Mouse (Mus musculus) CH12.LX (cell line): Measurements from ENCODE around the gene Fkbp7. TPM values are rescaled to one million over a fixed set of nuclear protein-coding genes. Genes with fewer than 3 reads are reported as not detected.

ENCODE experiments used
- DNase-seq: peaks from one replicate; pipeline ENCODE4 v3.0.0-alpha.2; 2013; ENCODE audit errors: extremely low read depth
- H3K27ac ChIP-seq: 2 replicates; pipeline ENCODE4 v1.5.1; 2012; ENCODE audit warnings: low read depth, mild to moderate bottlenecking, control low read depth, moderate library complexity; ENCODE audit not compliant: insufficient read depth
- H3K27me3 ChIP-seq: replicated peaks from 2 replicates; pipeline ENCODE3; 2012; ENCODE audit warnings: inconsistent platforms
- H3K36me3 ChIP-seq, 2 experiments: replicated peaks in 1 of 2; 2 replicates each; pipeline versions ENCODE3 to v1.6.1; 2012; ENCODE audit warnings: inconsistent platforms in 1 of 2, low read length in 1 of 2, mild to moderate bottlenecking in 1 of 2, mixed read lengths in 1 of 2, moderate library complexity in 1 of 2; ENCODE audit not compliant: control insufficient read depth in 1 of 2, insufficient read depth in 1 of 2
- H3K4me1 ChIP-seq, 2 experiments: 2 replicates each; pipeline ENCODE4 v1.6.1; 2012; ENCODE audit warnings: inconsistent platforms in 1 of 2, moderate library complexity in 1 of 2; ENCODE audit not compliant: insufficient read depth in 2 of 2, control insufficient read depth in 1 of 2
- H3K4me2 ChIP-seq: 2 replicates; pipeline ENCODE4 v1.6.1; 2012; ENCODE audit warnings: low read depth, mild to moderate bottlenecking, control low read depth; ENCODE audit not compliant: poor library complexity, insufficient read depth, severe bottlenecking
- H3K4me3 ChIP-seq, 3 experiments: fragments of 150-350 bp in 1 of 3; sonication (generic) in 1 of 3; replicated peaks in 1 of 3; 2 replicates each; pipeline versions ENCODE3 to v1.5.1; 2011 to 2012; ENCODE audit warnings: low read depth in 2 of 3, low read length in 2 of 3, mild to moderate bottlenecking in 2 of 3, moderate library complexity in 2 of 3, control low read depth in 1 of 3, improper control_type of control experiment in 1 of 3, inconsistent platforms in 1 of 3, mixed read lengths in 1 of 3; ENCODE audit not compliant: poor library complexity in 1 of 3
- H3K79me2 ChIP-seq: replicated peaks from 2 replicates; pipeline ENCODE4 v1.6.1; 2012; ENCODE audit warnings: mild to moderate bottlenecking, moderate library complexity; ENCODE audit not compliant: control insufficient read depth, poor library complexity, insufficient read depth, severe bottlenecking; ENCODE audit errors: extremely low read depth
- H3K9ac ChIP-seq: 2 replicates; pipeline ENCODE4 v1.6.1; 2012; ENCODE audit warnings: low read depth, mild to moderate bottlenecking, control low read depth, moderate library complexity; ENCODE audit not compliant: insufficient read depth
- H3K9me3 ChIP-seq: replicated peaks from 2 replicates; pipeline ENCODE3; 2012; ENCODE audit warnings: low read length, inconsistent platforms, mixed read lengths
- CHD2 ChIP-seq: IDR thresholded peaks from 2 replicates; pipeline ENCODE4 v1.6.1; 2011; ENCODE audit warnings: low read length, improper control_type of control experiment
- EP300 ChIP-seq: IDR thresholded peaks from 2 replicates; pipeline ENCODE4 v1.6.1; 2011; ENCODE audit warnings: low read length, improper control_type of control experiment
- ETS1 ChIP-seq: conservative IDR thresholded peaks from 2 replicates; pipeline ENCODE4 v1.6.1; 2012; ENCODE audit warnings: low read depth, mild to moderate bottlenecking, inconsistent platforms, low read length, improper control_type of control experiment, moderate library complexity
- JUN ChIP-seq: IDR thresholded peaks from 2 replicates; pipeline ENCODE4 v1.6.1; 2011; ENCODE audit warnings: low read depth, mild to moderate bottlenecking, low read length, improper control_type of control experiment, moderate library complexity; ENCODE audit not compliant: insufficient read depth
- JUND ChIP-seq: conservative IDR thresholded peaks from 2 replicates; pipeline ENCODE4 v1.6.1; 2011; ENCODE audit warnings: low read depth, low read length, improper control_type of control experiment
- KAT2A ChIP-seq: IDR thresholded peaks from 2 replicates; pipeline ENCODE4 v1.6.1; 2012; ENCODE audit warnings: low read length, improper control_type of control experiment, inconsistent platforms; ENCODE audit not compliant: insufficient replicate concordance
- MAFK ChIP-seq: IDR thresholded peaks from 2 replicates; pipeline ENCODE4 v1.6.1; 2011; ENCODE audit warnings: low read length, improper control_type of control experiment; ENCODE audit not compliant: insufficient replicate concordance
- MAX ChIP-seq: IDR thresholded peaks from 2 replicates; pipeline ENCODE4 v1.6.1; 2011; ENCODE audit warnings: low read length, improper control_type of control experiment
- MEF2A ChIP-seq: IDR thresholded peaks from 2 replicates; pipeline ENCODE4 v1.6.1; 2014; ENCODE audit warnings: low read depth, mild to moderate bottlenecking, inconsistent platforms, low read length, improper control_type of control experiment, borderline replicate concordance
- MYC ChIP-seq: IDR thresholded peaks from 2 replicates; pipeline ENCODE4 v1.6.1; 2011; ENCODE audit warnings: low read depth, mild to moderate bottlenecking, improper control_type of control experiment, low read length
- NELFE ChIP-seq: IDR thresholded peaks from 2 replicates; pipeline ENCODE4 v1.6.1; 2011; ENCODE audit warnings: low read depth, low read length, improper control_type of control experiment
- PAX5 ChIP-seq: IDR thresholded peaks from 2 replicates; pipeline ENCODE4 v1.6.1; 2012; ENCODE audit warnings: low read length, inconsistent platforms, mixed read lengths
- POLR2A ChIP-seq: IDR thresholded peaks from 2 replicates; pipeline ENCODE4 v1.6.1; 2011; ENCODE audit warnings: low read depth, mild to moderate bottlenecking, improper control_type of control experiment, low read length
- RAD21 ChIP-seq: IDR thresholded peaks from 2 replicates; pipeline ENCODE4 v1.6.1; 2011; ENCODE audit warnings: low read depth, mild to moderate bottlenecking, low read length, improper control_type of control experiment, moderate library complexity
- SMC3 ChIP-seq: IDR thresholded peaks from 2 replicates; pipeline ENCODE4 v1.6.1; 2011; ENCODE audit warnings: low read depth, low read length, improper control_type of control experiment
- TBP ChIP-seq: conservative IDR thresholded peaks from 2 replicates; pipeline ENCODE4 v1.6.1; 2011; ENCODE audit warnings: low read depth, low read length, improper control_type of control experiment
- TCF12 ChIP-seq: IDR thresholded peaks from 2 replicates; pipeline ENCODE4 v1.6.1; 2014; ENCODE audit warnings: low read depth, mild to moderate bottlenecking, inconsistent platforms, low read length, improper control_type of control experiment
- UBTF ChIP-seq: IDR thresholded peaks from 2 replicates; pipeline ENCODE4 v1.6.1; 2012; ENCODE audit warnings: low read depth, mild to moderate bottlenecking, inconsistent platforms, low read length, improper control_type of control experiment, moderate library complexity
- USF1 ChIP-seq: IDR thresholded peaks from 2 replicates; pipeline ENCODE4 v1.6.1; 2014; ENCODE audit warnings: low read depth, mild to moderate bottlenecking, inconsistent platforms, low read length, improper control_type of control experiment
- ZKSCAN1 ChIP-seq: IDR thresholded peaks from 2 replicates; pipeline ENCODE4 v1.6.1; 2012; ENCODE audit warnings: low read depth, inconsistent platforms, low read length, improper control_type of control experiment, borderline replicate concordance
- ZMIZ1 ChIP-seq: IDR thresholded peaks from 2 replicates; pipeline ENCODE4 v1.6.1; 2012; ENCODE audit warnings: low read depth, mild to moderate bottlenecking, inconsistent platforms, low read length, improper control_type of control experiment
- ZNF384 ChIP-seq: IDR thresholded peaks from 2 replicates; pipeline ENCODE4 v1.6.1; 2012; ENCODE audit warnings: low read depth, low read length, improper control_type of control experiment, inconsistent platforms
- dilution Hi-C: fragments of 300-500 bp; cut with MboI; formaldehyde crosslinking; loops from 2 replicates; pipeline ENCODE4 v1.14.3; 2020; ENCODE audit warnings: low sequenced_read_pairs; ENCODE audit not compliant: extremely low pct_unique_long_range_greater_than_20kb, extremely low pct_ligation_motif_present
- in situ Hi-C: fragments of 300-500 bp; cut with MboI; formaldehyde crosslinking; loops from 3 replicates; pipeline ENCODE4 v1.14.3; 2019; ENCODE audit warnings: low sequenced_read_pairs, low pct_ligation_motif_present, low pct_unique_long_range_greater_than_20kb, mixed read lengths
- polyA plus RNA-seq: library from polyadenylated mRNA; unstranded; fragments of >175 nt; gene quantifications from 2 replicates; pipeline ENCODE4 v1.2.1, GENCODE M21; 2012; ENCODE audit warnings: low read depth; ENCODE audit not compliant: insufficient read length
- total RNA-seq, 2 experiments: library from RNA; depleted of rRNA; stranded (reverse); fragments of 300-350 nt in 1 of 2; fragments of >200 nt in 1 of 2; gene quantifications; 2 replicates each; pipeline ENCODE4 v1.2.3; 2012 to 2014

Fkbp7 gene
- total and polyA plus RNA-seq, 3 experiments = 1.5 to 1.7 (median 1.5) TPM

- H3K36me3 ChIP-seq = peaks cover 8 to 53% of the 10 kb centered on the region in 2 experiments
- no peaks in the 10 kb centered on the region for H3K4me1 ChIP-seq
- in situ Hi-C loops (no loop called here), dilution Hi-C loops (no loop called here)
- no peak overlapping the region for H3K27ac ChIP-seq
- no peaks in the 10 kb centered on the region for H3K27me3 ChIP-seq
- no peaks in the 10 kb centered on the region for H3K9me3 ChIP-seq
- no peak overlapping the region for H3K9ac ChIP-seq
- H3K4me2 ChIP-seq = no peak overlapping the region
- no peak for DNase-seq
- H3K4me3 ChIP-seq = no peak overlapping the region
- H3K79me2 ChIP-seq = no peaks in the 10 kb centered on the region
- TF ChIP-seq ZKSCAN1 (no peak), ETS1 (no peak), RAD21 (no peak), MAFK (no peak), CHD2 (no peak), TBP (no peak), USF1 (no peak), SMC3 (no peak), ZMIZ1 (no peak), MYC (no peak), TCF12 (no peak), UBTF (no peak), KAT2A (no peak), MAX (no peak), PAX5 (no peak)
Observed at GRCm38 (mm10) chr2:76665531-76665930, 7.4 kb downstream of the Fkbp7 start.

GRCm38 (mm10) chr2:76659419-76659818 is 13.5 kb downstream of the Fkbp7 start:
- dilution Hi-C loops = no loop called here
- no peak for DNase-seq
- Histone ChIP-seq H3K36me3 (peaks cover 2 to 19% of the 10 kb centered on the region in 2 experiments), H3K27me3 (no peaks in the 10 kb centered on the region), H3K4me1 (0 out of 4 replicates have a peak, but pooled peaks cover 0 to 2% of the 10 kb centered on the region in 2 experiments), H3K9me3 (no peaks in the 10 kb centered on the region), H3K27ac (no peak overlapping the region), H3K79me2 (no peaks in the 10 kb centered on the region), H3K9ac (no peak overlapping the region), H3K4me3 (no peak overlapping the region), H3K4me2 (no peak overlapping the region)
- in situ Hi-C loops = no loop called here
- TF ChIP-seq JUND (no peak), EP300 (no peak), SMC3 (no peak), MEF2A (no peak), NELFE (no peak), JUN (no peak), RAD21 (no peak), KAT2A (no peak), POLR2A (no peak), ZNF384 (no peak)
